Comparison of ENCODE assay signal across 17 mouse cellular contexts in the genomic region with DNA sequence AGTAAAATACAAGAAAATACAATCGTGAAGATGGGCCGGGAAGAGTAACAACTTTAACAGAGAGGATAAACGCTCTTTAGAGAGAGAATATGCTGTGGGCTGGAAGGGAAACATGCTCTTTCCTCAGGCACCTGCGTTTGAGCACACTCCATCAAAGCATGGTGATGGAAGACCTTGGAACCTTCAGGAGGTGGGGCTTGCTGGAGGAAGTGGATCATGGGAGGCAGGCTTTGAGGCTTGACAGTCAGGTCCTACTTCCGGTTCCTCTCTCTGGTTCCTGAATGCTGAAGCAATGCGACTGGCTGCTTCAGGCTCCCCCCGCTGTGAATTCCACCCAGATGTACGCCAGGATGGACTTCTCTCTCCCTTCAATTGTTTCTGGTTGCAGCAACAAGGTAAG. TPM values are rescaled to one million over a fixed set of nuclear protein-coding genes. Genes with fewer than 3 reads are reported as not detected.
DNase-seq lines count a peak whose midpoint lies in the region; ATAC-seq and TF ChIP-seq lines count a peak whose summit lies in the region.
"Had no signal": no experiment of that assay in that cellular context is flagged by ENCODE, and none has a peak within 500 bp of the region (broad histone marks: within the 10 kb centered on the region; RNA-seq: fewer than 3 reads in every experiment).

No protein-coding gene starts in this region.

- no peak for ATAC-seq in megakaryocyte progenitor cell, adult 5-6 weeks (replicated peaks; ENCODE audit: poor library complexity)
- ATAC-seq in erythroblast, adult 5-6 weeks (replicated peaks; ENCODE audit: low FRiP score, poor library complexity, severe bottlenecking) = no peak
- ATAC-seq: activated CD4-positive, CD25-positive, alpha-beta regulatory T cell, adult 4 months; forebrain, embryonic 13.5 days had no signal

- peak overlapping the region; percentile 78 for H3K27ac ChIP-seq in left cerebral cortex, adult 2 months
- H3K27ac ChIP-seq: forebrain, embryonic 13.5 days; limb, embryonic 12.5 days; liver, embryonic 14.5 days had no signal

- intact Hi-C loops in left cerebral cortex, adult 2 months (cut with DNase I) = no loop called here

- DNase-seq in left cerebral cortex, adult 2 months (ENCODE audit: extremely low spot score in 1 of 2, low spot score in 2 of 2) = no peak
- DNase-seq in left cerebral cortex, adult 8-10 months (ENCODE audit: low spot score in 2 of 2) = no peak
- peak; percentile 15 for DNase-seq in ZHBTc4 (ENCODE audit: low read depth, low spot score)
- DNase-seq in cerebellum, adult 9-10 months = peak; percentile 84
- DNase-seq in testis, postnatal 14 days (ENCODE audit: low spot score) = peak; percentile 37
- DNase-seq: adrenal gland, postnatal 25 days; heart, postnatal 36 days; kidney, adult 8-10 months; midbrain, embryonic 14.5 days had no signal

- peak overlapping the region; percentile 30 for H3K4me3 ChIP-seq in left cerebral cortex, adult 2 months
- H3K4me3 ChIP-seq: forebrain, embryonic 13.5 days; heart, embryonic 12.5 days; limb, embryonic 12.5 days had no signal

- no peak for TF ChIP-seq CTCF in left cerebral cortex, adult 2 months (IDR thresholded peaks at IDR 0.05)

RNA-seq across cellular contexts. Expression of a gene that starts 34.9 kb away (rescaled TPM):
- 10 to 100 TPM; 90.0 to 91.1 TPM for total RNA-seq in left cerebral cortex, adult 2 months (2021)
- 10 to 100 TPM; 66.7 to 79.5 (median 75.2) TPM for total RNA-seq in left cerebral cortex, adult 8-10 months (2022)
- total RNA-seq in megakaryocyte progenitor cell, adult 5-6 weeks (2015) = not detected in 2 replicates
- total RNA-seq in megakaryocyte progenitor cell, adult 5-6 weeks (2017) = not detected in 2 replicates
- total RNA-seq in erythroblast, adult 5-6 weeks (2015; ENCODE audit: low replicate concordance) = not detected in 2 replicates
- not detected in 2 replicates for total RNA-seq in erythroblast, adult 5-6 weeks (2017; ENCODE audit: low replicate concordance)

RNA-seq across cellular contexts. Expression of a gene that starts 49.8 kb away (rescaled TPM):
- 1 to 10 TPM; 1.8 to 3.0 TPM for total RNA-seq in left cerebral cortex, adult 2 months (2021)
- 1 to 10 TPM; 2.3 to 2.9 (median 2.8) TPM for total RNA-seq in left cerebral cortex, adult 8-10 months (2022)
- not detected in 2 replicates for total RNA-seq in megakaryocyte progenitor cell, adult 5-6 weeks (2015)
- not detected in 2 replicates for total RNA-seq in megakaryocyte progenitor cell, adult 5-6 weeks (2017)
- not detected in 2 replicates for total RNA-seq in erythroblast, adult 5-6 weeks (2015; ENCODE audit: low replicate concordance)
- total RNA-seq in erythroblast, adult 5-6 weeks (2017; ENCODE audit: low replicate concordance) = not detected in 2 replicates
- total RNA-seq: megakaryocyte, adult 5-6 weeks had no signal

Comparison
In these comparisons a context has a peak if more than half of its experiments do, and no peak if none do; other contexts are left out.
1. DNase-seq: peak in ZHBTc4 (single experiment), cerebellum, adult 9-10 months (single experiment) and testis, postnatal 14 days (single experiment); none in left cerebral cortex, adult 2 months (0 of 2) and left cerebral cortex, adult 8-10 months (0 of 2).
2. RNA of a gene that starts 34.9 kb away (total RNA-seq): 90.0 to 91.1 TPM in left cerebral cortex, adult 2 months and 66.7 to 79.5 TPM in left cerebral cortex, adult 8-10 months; not detected in megakaryocyte progenitor cell, adult 5-6 weeks and not detected in erythroblast, adult 5-6 weeks; every median in the first group is over 10 times any median in the second.